Mouse (Mus musculus): ENCODE results near the gene Nol12.
A peak's percentile ranks its signal among the peaks of the same experiment; 100 is the strongest.

DNA sequence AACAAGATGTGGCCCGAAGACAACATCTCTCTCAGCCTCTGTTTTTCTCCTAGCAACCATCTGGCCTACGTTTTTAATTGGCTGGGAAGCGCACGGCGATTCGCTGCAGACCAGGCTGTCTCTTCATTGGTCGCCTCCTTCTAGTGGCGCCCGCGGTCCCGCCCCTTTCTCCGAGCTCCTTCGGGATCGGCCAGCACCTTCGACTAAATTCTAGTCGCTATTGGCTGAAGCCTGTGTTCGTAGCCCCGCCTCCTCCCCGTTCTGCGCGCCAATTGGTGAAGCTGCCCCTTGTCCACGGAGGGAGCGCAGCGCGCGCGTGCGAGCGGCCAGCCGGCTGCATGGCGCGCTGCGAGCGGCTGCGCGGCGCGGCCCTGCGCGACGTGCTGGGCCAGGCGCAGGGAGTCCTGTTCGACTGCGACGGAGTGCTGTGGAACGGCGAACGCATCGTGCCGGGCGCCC is 21.1 kb upstream of the Nol12 start, which contains the start of gene Pdxp:
- TF ChIP-seq CTCF (IDR thresholded peaks at IDR 0.05; ENCODE audit: borderline replicate concordance, extremely low read depth, insufficient read depth, insufficient read length), result no peak
- peak; percentile 95 for TF ChIP-seq POLR2A (IDR thresholded peaks at IDR 0.05; ENCODE audit: borderline replicate concordance, extremely low read depth, insufficient read depth, insufficient read length, poor library complexity, severe bottlenecking)
